Mouse (Mus musculus): Measurements from ENCODE around the gene Anks3.

Gene Anks3

GRCm38 (mm10) chr16:4922481-4922880 lies 41.5 kb downstream of the Anks3 start:
- DNase-seq, result no peak

- DNase-seq, result no peak
Observed at GRCm38 (mm10) chr16:4920556-4920955, 43.4 kb downstream of the Anks3 start.

GRCm38 (mm10) chr16:4916608-4917007 lies 47.4 kb downstream of the Anks3 start:
- no peak for DNase-seq

GRCm38 (mm10) chr16:4915931-4916330 lies 48.1 kb downstream of the Anks3 start:
- no peak for DNase-seq

GRCm38 (mm10) chr16:4913783-4914735 lies 49.9 kb downstream of the Anks3 start:
- DNase-seq, result peak; percentile 88

- DNase-seq, result no peak
Observed at GRCm38 (mm10) chr16:4912907-4913782, 50.9 kb downstream of the Anks3 start.

GRCm38 (mm10) chr16:4912074-4912648 lies 51.8 kb downstream of the Anks3 start:
- no peak for DNase-seq

GRCm38 (mm10) chr16:4910758-4911157 lies 53.2 kb downstream of the Anks3 start:
- no peak for DNase-seq

- DNase-seq, result no peak
Observed at GRCm38 (mm10) chr16:4909745-4910144, 54.3 kb downstream of the Anks3 start.

GRCm38 (mm10) chr16:4907972-4908371 lies 56.0 kb downstream of the Anks3 start:
- DNase-seq, result no peak

- no peak for DNase-seq
Observed at GRCm38 (mm10) chr16:4907386-4907785, 56.6 kb downstream of the Anks3 start.

- DNase-seq, result no peak
Observed at GRCm38 (mm10) chr16:4906559-4906958, 57.4 kb downstream of the Anks3 start.

- DNase-seq, result no peak
Observed at GRCm38 (mm10) chr16:4905591-4905990, 58.4 kb downstream of the Anks3 start.

- no peak for DNase-seq
Observed at GRCm38 (mm10) chr16:4904878-4905277, 59.1 kb downstream of the Anks3 start.

- DNase-seq, result no peak
Observed at GRCm38 (mm10) chr16:4903491-4904102, 60.4 kb downstream of the Anks3 start.

- DNase-seq, result no peak
Observed at GRCm38 (mm10) chr16:4902390-4902789, 61.6 kb downstream of the Anks3 start.

- DNase-seq, result no peak
Observed at GRCm38 (mm10) chr16:4901167-4901566, 62.8 kb downstream of the Anks3 start.

GRCm38 (mm10) chr16:4899711-4900110 lies 64.3 kb downstream of the Anks3 start:
- no peak for DNase-seq

GRCm38 (mm10) chr16:4898881-4899280 lies 65.1 kb downstream of the Anks3 start:
- no peak for DNase-seq

- no peak for DNase-seq
Observed at GRCm38 (mm10) chr16:4897146-4897730, 66.8 kb downstream of the Anks3 start.

- no peak for DNase-seq
Observed at GRCm38 (mm10) chr16:4896249-4897027, 67.6 kb downstream of the Anks3 start.
